Mouse (Mus musculus) effector memory CD4-positive, alpha-beta T cell, adult 7 months (primary cell): Measurements from ENCODE around the gene Inpp5k. TPM values are rescaled to one million over a fixed set of nuclear protein-coding genes. Genes with fewer than 3 reads are reported as not detected.

Experiments
- polyA plus RNA-seq: library from polyadenylated mRNA; unstranded; fragments of 100-300 nt; shearing (Covaris generic); gene quantifications from one replicate; pipeline ENCODE4 v1.2.1, GENCODE M21; 2017

Inpp5k gene
- polyA plus RNA-seq, result 87.0 TPM

GRCm38 (mm10) chr11:75630645-75631229 lies at the start of gene Inpp5k:
Gene Inpp5k, plus strand, starts transcription at chr11:75630988.

GRCm38 (mm10) chr11:75587493-75588284 lies 43.1 kb upstream of the Inpp5k start, which contains the start of gene Pitpna:
Gene Pitpna, plus strand, starts transcription at chr11:75588097.

GRCm38 (mm10) chr11:75650311-75650710 lies 19.5 kb downstream of the Inpp5k start, which contains the start of gene Myo1c:
Gene Myo1c, plus strand, starts transcription at chr11:75650504.

GRCm38 (mm10) chr11:75678747-75679438 lies 48.1 kb downstream of the Inpp5k start, which contains the start of gene Crk:
Gene Crk, plus strand, starts transcription at chr11:75679259.

Other genes starting within 250 kb of the Inpp5k start
- 1.3 TPM for gene Serpinf1, start 208.3 kb upstream of the Inpp5k start, polyA plus RNA-seq
- gene Serpinf2, start 191.4 kb upstream of the Inpp5k start, polyA plus RNA-seq, result 0.29 TPM
- gene Wdr81, start 176.3 kb upstream of the Inpp5k start, polyA plus RNA-seq, result 6.6 TPM
- gene Tlcd2, start 169.3 kb upstream of the Inpp5k start, polyA plus RNA-seq, result 2.4 TPM
- gene Prpf8, start 144.2 kb upstream of the Inpp5k start, polyA plus RNA-seq, result 50.3 TPM
- not detected for gene Rilp, start 120.9 kb upstream of the Inpp5k start, polyA plus RNA-seq
- gene Scarf1, start 117.4 kb upstream of the Inpp5k start, polyA plus RNA-seq, result 1.2 TPM
- 9.9 TPM for gene Slc43a2, start 99.3 kb upstream of the Inpp5k start, polyA plus RNA-seq
- gene Pitpna, start 42.9 kb upstream of the Inpp5k start, polyA plus RNA-seq, result 314 TPM
- 17.9 TPM for gene Myo1c, start 19.5 kb downstream of the Inpp5k start, polyA plus RNA-seq
- 93.1 TPM for gene Crk, start 48.3 kb downstream of the Inpp5k start, polyA plus RNA-seq
- 195 TPM for gene Ywhae, start 101.9 kb downstream of the Inpp5k start, polyA plus RNA-seq
- 0.09 TPM for gene Doc2b, start 165.1 kb downstream of the Inpp5k start, polyA plus RNA-seq